In genomic region chr12:110277965-110278307, GRCm38 (mm10) we compare ENCODE assay signal across 7 mouse cellular contexts. TPM values are rescaled to one million over a fixed set of nuclear protein-coding genes. Genes with fewer than 3 reads are reported as not detected.
DNase-seq lines count a peak whose midpoint lies in the region; ATAC-seq lines count a peak whose summit lies in the region.

No protein-coding gene starts in this region.

- peak overlapping the region; percentile 52 for H3K4me3 ChIP-seq in embryonic facial prominence, embryonic 14.5 days (ENCODE audit: low read depth, low read length)
- H3K4me3 ChIP-seq in hindbrain, embryonic 16.5 days (ENCODE audit: low read length), result peak overlapping the region; percentile 54
- peak overlapping the region; percentile 41 for H3K4me3 ChIP-seq in liver, embryonic 12.5 days
- peak overlapping the region; percentile 34 for H3K4me3 ChIP-seq in neural tube, embryonic 14.5 days (ENCODE audit: low read depth, low read length)

- peak; percentile 67 for DNase-seq in adrenal gland, postnatal 10 days
- no peak for DNase-seq in embryonic facial prominence, embryonic 14.5 days (ENCODE audit: low spot score)
- DNase-seq in cerebellum, postnatal 4 days (ENCODE audit: low spot score in 2 of 2), result no peak
- DNase-seq in spleen, adult 18-20 months, result no peak

- H3K9ac ChIP-seq in embryonic facial prominence, embryonic 14.5 days (ENCODE audit: low read depth, low read length), result peak overlapping the region; percentile 58
- peak overlapping the region; percentile 57 for H3K9ac ChIP-seq in hindbrain, embryonic 16.5 days (ENCODE audit: low read depth, low read length)
- no peak overlapping the region for H3K9ac ChIP-seq in liver, embryonic 12.5 days
- H3K9ac ChIP-seq in neural tube, embryonic 14.5 days (replicated peaks; ENCODE audit: low read depth, low read length), result peak overlapping the region; percentile 37; the same call in 1 of the 2 replicates

- peaks cover 85% of the 10 kb centered on the region for H3K27me3 ChIP-seq in embryonic facial prominence, embryonic 14.5 days (replicated peaks; ENCODE audit: control insufficient read depth, insufficient read depth, low read length)
- peaks cover 76% of the 10 kb centered on the region for H3K27me3 ChIP-seq in hindbrain, embryonic 16.5 days (replicated peaks; ENCODE audit: control insufficient read depth, insufficient read depth, low read length)
- H3K27me3 ChIP-seq in liver, embryonic 12.5 days (replicated peaks), result peaks cover 94% of the 10 kb centered on the region
- peaks cover 74% of the 10 kb centered on the region for H3K27me3 ChIP-seq in neural tube, embryonic 14.5 days (ENCODE audit: control insufficient read depth, insufficient read depth, low read length)

- ATAC-seq in embryonic facial prominence, embryonic 14.5 days (ENCODE audit: low read depth), result 0 out of 2 replicates have a peak, but pooled peaks have one; percentile 31
- no peak for ATAC-seq in hindbrain, embryonic 16.5 days
- no peak for ATAC-seq in liver, embryonic 12.5 days
- ATAC-seq in neural tube, embryonic 14.5 days (ENCODE audit: low read depth), result peak; percentile 44; the same call in 1 of the 2 replicates

- peaks cover 14% of the 10 kb centered on the region; the same call in 1 of the 2 replicates for H3K4me1 ChIP-seq in embryonic facial prominence, embryonic 14.5 days (ENCODE audit: control insufficient read depth, insufficient read depth, low read length)
- peaks cover 18% of the 10 kb centered on the region for H3K4me1 ChIP-seq in hindbrain, embryonic 16.5 days (ENCODE audit: control insufficient read depth, insufficient read depth, low read depth, low read length)
- no peaks in the 10 kb centered on the region for H3K4me1 ChIP-seq in liver, embryonic 12.5 days
- peaks cover 6% of the 10 kb centered on the region; the same call in 1 of the 2 replicates for H3K4me1 ChIP-seq in neural tube, embryonic 14.5 days (ENCODE audit: control insufficient read depth, insufficient read depth, low read length)

- no peaks in the 10 kb centered on the region for H3K36me3 ChIP-seq in embryonic facial prominence, embryonic 14.5 days (ENCODE audit: control insufficient read depth, insufficient read depth, low read length)
- H3K36me3 ChIP-seq in hindbrain, embryonic 16.5 days (ENCODE audit: control insufficient read depth, insufficient read depth, low read length), result no peaks in the 10 kb centered on the region
- H3K36me3 ChIP-seq in liver, embryonic 12.5 days, result no peaks in the 10 kb centered on the region
- no peaks in the 10 kb centered on the region for H3K36me3 ChIP-seq in neural tube, embryonic 14.5 days (ENCODE audit: control insufficient read depth, insufficient read depth, low read length)

- no peak overlapping the region for H3K27ac ChIP-seq in embryonic facial prominence, embryonic 14.5 days (replicated peaks; ENCODE audit: low read depth, low read length)
- no peak overlapping the region for H3K27ac ChIP-seq in hindbrain, embryonic 16.5 days (ENCODE audit: low read depth, low read length)
- H3K27ac ChIP-seq in liver, embryonic 12.5 days, result no peak overlapping the region
- no peak overlapping the region for H3K27ac ChIP-seq in neural tube, embryonic 14.5 days (ENCODE audit: low read depth, low read length)

- H3K9me3 ChIP-seq in embryonic facial prominence, embryonic 14.5 days (ENCODE audit: control insufficient read depth, low read length), result no peaks in the 10 kb centered on the region
- H3K9me3 ChIP-seq in hindbrain, embryonic 16.5 days (ENCODE audit: control insufficient read depth, low read length), result no peaks in the 10 kb centered on the region
- H3K9me3 ChIP-seq in liver, embryonic 12.5 days (replicated peaks), result no peaks in the 10 kb centered on the region
- H3K9me3 ChIP-seq in neural tube, embryonic 14.5 days (ENCODE audit: control insufficient read depth, low read length), result no peaks in the 10 kb centered on the region

- H3K4me2 ChIP-seq in embryonic facial prominence, embryonic 14.5 days (ENCODE audit: low read depth, low read length), result peak overlapping the region; percentile 79
- peak overlapping the region; percentile 82 for H3K4me2 ChIP-seq in hindbrain, embryonic 16.5 days (ENCODE audit: low read length)
- H3K4me2 ChIP-seq in liver, embryonic 12.5 days, result peak overlapping the region; percentile 51
- peak overlapping the region; percentile 68 for H3K4me2 ChIP-seq in neural tube, embryonic 14.5 days (ENCODE audit: low read depth, low read length)

- WGBS in embryonic facial prominence, embryonic 14.5 days, result under 1% methylated on average over 26 of the region's 58 CpGs
- under 1% methylated on average over 41 of the region's 58 CpGs for WGBS in hindbrain, embryonic 16.5 days
- 2% methylated on average over 29 of the region's 58 CpGs for WGBS in liver, embryonic 12.5 days (ENCODE audit: insufficient replicate concordance)
- WGBS in neural tube, embryonic 14.5 days, result under 1% methylated on average over 37 of the region's 58 CpGs

RNA-seq across cellular contexts. Expression of gene Dio3, which starts 0.9 kb away (rescaled TPM):
- 1 to 10 TPM; 1.5 to 1.7 TPM for total RNA-seq in adrenal gland, postnatal 10 days (2021)
- 1.4 and 2.4 TPM in 2 replicates for polyA plus RNA-seq in embryonic facial prominence, embryonic 14.5 days (2014; fragmentation: Nextera tagmentation; extraction: Ambion mirVana)
- polyA plus RNA-seq in hindbrain, embryonic 16.5 days (2015; fragmentation: Nextera tagmentation; extraction: Ambion mirVana), result 1.8 and 2.2 TPM in 2 replicates
- 0.13 and 0.41 TPM in 2 replicates for polyA plus RNA-seq in liver, embryonic 12.5 days (2016; fragmentation: Nextera tagmentation; extraction: Ambion mirVana)
- polyA plus RNA-seq in neural tube, embryonic 14.5 days (2014; fragmentation: Nextera tagmentation; extraction: Ambion mirVana), result 0.30 and 0.32 TPM in 2 replicates

Comparison
In these comparisons a context has a peak if more than half of its experiments do, and no peak if none do; other contexts are left out.
1. ATAC-seq: peak in embryonic facial prominence, embryonic 14.5 days (single experiment) and neural tube, embryonic 14.5 days (single experiment); none in hindbrain, embryonic 16.5 days (single experiment) and liver, embryonic 12.5 days (single experiment).
2. Peak in every context shown above with its lines, with median percentiles within 50 percentile points of each other: H3K4me2 ChIP-seq and H3K4me3 ChIP-seq.